Mouse (Mus musculus) embryo, embryonic 11 days (tissue): Measurements from ENCODE around the gene Kazn.

ENCODE experiments used
- DNase-seq: peaks from one replicate; pipeline ENCODE4 v3.0.0-alpha.2; 2015

Kazn gene

GRCm38 (mm10) chr4:142098303-142098702, 140.9 kb downstream of the Kazn start:
- DNase-seq: peak; percentile 84

GRCm38 (mm10) chr4:142097871-142098270, 141.3 kb downstream of the Kazn start:
- DNase-seq: no peak

- DNase-seq: no peak
These were observed 143.5 kb downstream of the Kazn start for GRCm38 (mm10) chr4:142095513-142096241.

- no peak for DNase-seq
These were observed 144.8 kb downstream of the Kazn start for GRCm38 (mm10) chr4:142094386-142094785.

GRCm38 (mm10) chr4:142091100-142091499, 148.1 kb downstream of the Kazn start:
- DNase-seq: no peak

GRCm38 (mm10) chr4:142089966-142090365, 149.2 kb downstream of the Kazn start:
- no peak for DNase-seq

GRCm38 (mm10) chr4:142088836-142089235, 150.4 kb downstream of the Kazn start:
- no peak for DNase-seq

GRCm38 (mm10) chr4:142088409-142088808, 150.8 kb downstream of the Kazn start:
- no peak for DNase-seq

GRCm38 (mm10) chr4:142084936-142085563, 154.2 kb downstream of the Kazn start:
- no peak for DNase-seq

- DNase-seq: peak; percentile 70
These were observed 154.9 kb downstream of the Kazn start, which contains the start of gene Tmem51 for GRCm38 (mm10) chr4:142084131-142084899. Gene Tmem51 (minus strand): TSS chr4:142084304.

GRCm38 (mm10) chr4:142083762-142084130, 155.5 kb downstream of the Kazn start:
- peak; percentile 88 for DNase-seq

GRCm38 (mm10) chr4:142083193-142083592, 156.0 kb downstream of the Kazn start:
- no peak for DNase-seq

GRCm38 (mm10) chr4:142082703-142083102, 156.5 kb downstream of the Kazn start:
- DNase-seq: no peak

GRCm38 (mm10) chr4:142081631-142082283, 157.4 kb downstream of the Kazn start:
- DNase-seq: no peak

- no peak for DNase-seq
These were observed 158.1 kb downstream of the Kazn start for GRCm38 (mm10) chr4:142080901-142081630.

GRCm38 (mm10) chr4:142080487-142080767, 158.8 kb downstream of the Kazn start:
- no peak for DNase-seq

- DNase-seq: no peak
These were observed 159.3 kb downstream of the Kazn start for GRCm38 (mm10) chr4:142079629-142080486.

GRCm38 (mm10) chr4:142077572-142078271, 161.5 kb downstream of the Kazn start:
- DNase-seq: no peak

GRCm38 (mm10) chr4:142076883-142077282, 162.3 kb downstream of the Kazn start:
- DNase-seq: no peak

- DNase-seq: no peak
These were observed 163.3 kb downstream of the Kazn start for GRCm38 (mm10) chr4:142075931-142076330.
